Mouse (Mus musculus): ENCODE measurements around the gene Zc3h8.
A peak's percentile ranks its signal among the peaks of the same experiment; 100 is the strongest.

The Zc3h8 gene

GRCm38 (mm10) chr2:128943538-128944528 is at the start of gene Zc3h8:
Zc3h8 (minus strand) TSS chr2:128944077.
- peak; percentile 99 for DNase-seq (ENCODE audit: low read depth, low spot score)
- 0 out of 2 replicates have a peak, but pooled peaks cover 2% of the 10 kb centered on the region for H3K36me3 ChIP-seq (ENCODE audit: control insufficient read depth, insufficient read depth, low read length, poor library complexity, severe bottlenecking)
- H3K27me3 ChIP-seq (ENCODE audit: control insufficient read depth, insufficient read depth, low read length, poor library complexity, severe bottlenecking): no peaks in the 10 kb centered on the region; the same call in 1 of the 2 replicates

- Histone ChIP-seq H3K36me3 (ENCODE audit: control insufficient read depth, insufficient read depth, low read length, poor library complexity, severe bottlenecking) (no peaks in the 10 kb centered on the region), H3K27me3 (ENCODE audit: control insufficient read depth, insufficient read depth, low read length, poor library complexity, severe bottlenecking) (no peaks in the 10 kb centered on the region)
- DNase-seq (ENCODE audit: low read depth, low spot score): no peak
These were observed 40.9 kb upstream of the Zc3h8 start for GRCm38 (mm10) chr2:128984746-128985145.

GRCm38 (mm10) chr2:128975572-128975971 is 31.7 kb upstream of the Zc3h8 start:
- Histone ChIP-seq H3K27me3 (ENCODE audit: control insufficient read depth, insufficient read depth, low read length, poor library complexity, severe bottlenecking) (no peaks in the 10 kb centered on the region), H3K36me3 (ENCODE audit: control insufficient read depth, insufficient read depth, low read length, poor library complexity, severe bottlenecking) (no peaks in the 10 kb centered on the region)
- no peak for DNase-seq (ENCODE audit: low read depth, low spot score)

DNA sequence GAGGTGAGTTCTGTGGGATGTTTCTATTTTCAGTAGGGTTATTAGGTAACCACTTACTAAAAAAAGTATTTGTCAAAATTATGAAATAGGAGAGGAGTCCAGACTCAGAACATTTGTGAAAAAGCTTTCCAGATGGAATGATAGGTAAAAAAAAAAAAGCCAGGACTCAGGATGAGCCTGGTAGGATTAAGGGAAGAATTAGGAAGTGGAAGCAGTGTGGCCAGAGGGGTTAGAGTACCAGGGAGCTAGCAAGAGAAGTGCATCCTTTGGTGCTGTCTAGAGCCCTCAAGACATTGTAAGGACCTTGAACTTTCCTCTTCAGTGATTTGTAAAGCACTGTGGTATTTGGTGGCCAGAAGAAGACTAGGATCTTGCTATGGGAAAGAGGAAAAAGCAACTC is 28.4 kb upstream of the Zc3h8 start:
- no peaks in the 10 kb centered on the region for H3K36me3 ChIP-seq (ENCODE audit: control insufficient read depth, insufficient read depth, low read length, poor library complexity, severe bottlenecking)
- no peaks in the 10 kb centered on the region for H3K27me3 ChIP-seq (ENCODE audit: control insufficient read depth, insufficient read depth, low read length, poor library complexity, severe bottlenecking)
- no peak for DNase-seq (ENCODE audit: low read depth, low spot score)

DNA sequence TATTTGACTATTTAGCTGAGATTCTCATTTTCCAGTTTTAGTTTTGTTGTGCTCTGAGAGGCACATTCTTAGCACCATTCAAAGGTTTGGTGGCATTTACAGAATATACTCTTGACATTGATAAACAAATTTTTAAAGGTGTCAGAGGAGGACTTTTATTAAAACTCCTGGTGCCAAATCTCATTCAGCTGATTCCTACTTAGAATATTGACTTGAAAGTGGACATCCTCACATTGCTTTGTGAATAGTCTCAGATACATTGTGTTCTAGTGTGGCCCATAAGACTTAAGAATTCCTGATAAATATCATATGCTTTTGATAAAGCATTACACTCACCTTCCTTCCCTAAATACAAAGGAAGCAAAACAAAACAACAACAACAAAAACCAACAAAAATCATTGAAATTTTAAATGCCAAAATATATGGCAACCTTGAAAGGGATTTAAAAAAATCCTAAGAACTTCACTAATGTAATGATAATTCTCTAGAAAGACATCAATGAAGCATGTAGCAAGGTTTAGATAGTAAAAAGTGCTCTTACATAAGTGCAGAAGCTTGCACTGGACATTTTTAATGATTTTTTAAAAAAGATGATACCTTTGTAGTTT is 24.7 kb upstream of the Zc3h8 start:
- Histone ChIP-seq H3K27me3 (ENCODE audit: control insufficient read depth, insufficient read depth, low read length, poor library complexity, severe bottlenecking) (no peaks in the 10 kb centered on the region), H3K36me3 (ENCODE audit: control insufficient read depth, insufficient read depth, low read length, poor library complexity, severe bottlenecking) (no peaks in the 10 kb centered on the region)
- DNase-seq (ENCODE audit: low read depth, low spot score): no peak

- no peaks in the 10 kb centered on the region for H3K36me3 ChIP-seq (ENCODE audit: control insufficient read depth, insufficient read depth, low read length, poor library complexity, severe bottlenecking)
- no peaks in the 10 kb centered on the region for H3K27me3 ChIP-seq (ENCODE audit: control insufficient read depth, insufficient read depth, low read length, poor library complexity, severe bottlenecking)
- peak; percentile 64 for DNase-seq (ENCODE audit: low read depth, low spot score)
These were observed 24.0 kb upstream of the Zc3h8 start, which contains the start of gene Gm10762 for GRCm38 (mm10) chr2:128967661-128968441. Gm10762 (minus strand) TSS chr2:128967725.

DNA sequence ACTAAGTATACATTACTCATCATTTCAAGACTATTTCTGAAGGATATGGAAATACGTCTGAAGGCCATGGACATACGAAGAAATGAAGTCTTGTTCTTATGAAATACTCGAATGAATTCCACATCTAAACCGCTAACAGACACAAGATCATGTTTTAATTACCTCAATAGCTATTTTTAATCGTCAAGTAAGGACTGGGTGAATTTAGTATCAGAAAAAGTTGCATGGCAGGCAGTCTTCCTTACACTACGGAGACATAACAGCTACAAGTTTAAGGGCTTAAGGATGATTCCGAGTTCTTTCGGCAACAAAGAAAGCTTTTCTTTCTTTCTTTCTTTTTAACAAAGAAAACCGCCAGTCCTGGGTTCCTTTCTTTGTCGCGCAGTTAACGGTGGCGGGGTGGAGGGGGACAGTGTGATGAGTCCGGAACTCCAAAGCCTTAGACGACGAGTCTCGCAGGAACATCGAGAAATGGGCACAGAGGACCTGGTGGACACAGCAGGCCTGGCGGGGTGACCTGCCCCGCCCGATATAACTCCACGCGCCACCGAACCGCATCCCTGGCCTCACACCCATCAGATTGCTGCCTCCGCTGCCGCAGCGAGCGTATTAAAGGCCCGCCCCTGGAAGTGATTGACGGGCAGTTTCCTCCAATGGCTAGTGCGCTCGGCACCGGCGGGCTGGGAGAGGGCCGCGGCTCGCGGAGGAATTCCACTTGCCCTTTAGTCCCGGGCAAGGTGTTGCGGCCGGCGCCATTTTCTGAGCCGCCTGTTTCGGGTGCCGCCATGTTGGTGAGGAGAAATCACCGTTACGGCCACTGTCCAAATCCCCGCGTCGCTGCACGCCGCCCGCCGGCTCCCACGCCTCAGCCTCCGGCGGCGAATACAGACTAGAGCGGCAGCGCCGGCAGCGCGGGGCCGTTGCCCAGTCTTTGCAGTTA is 23.0 kb upstream of the Zc3h8 start, which contains the start of gene Zc3h6:
Gene Zc3h6 (plus strand): TSS at position 762 of the 940 bp plus-strand sequence.
- DNase-seq (ENCODE audit: low read depth, low spot score): peak; percentile 98
- H3K36me3 ChIP-seq (ENCODE audit: control insufficient read depth, insufficient read depth, low read length, poor library complexity, severe bottlenecking): no peaks in the 10 kb centered on the region
- H3K27me3 ChIP-seq (ENCODE audit: control insufficient read depth, insufficient read depth, low read length, poor library complexity, severe bottlenecking): no peaks in the 10 kb centered on the region

GRCm38 (mm10) chr2:128966236-128966635 is 22.4 kb upstream of the Zc3h8 start:
- no peak for DNase-seq (ENCODE audit: low read depth, low spot score)
- H3K27me3 ChIP-seq (ENCODE audit: control insufficient read depth, insufficient read depth, low read length, poor library complexity, severe bottlenecking): no peaks in the 10 kb centered on the region

DNA sequence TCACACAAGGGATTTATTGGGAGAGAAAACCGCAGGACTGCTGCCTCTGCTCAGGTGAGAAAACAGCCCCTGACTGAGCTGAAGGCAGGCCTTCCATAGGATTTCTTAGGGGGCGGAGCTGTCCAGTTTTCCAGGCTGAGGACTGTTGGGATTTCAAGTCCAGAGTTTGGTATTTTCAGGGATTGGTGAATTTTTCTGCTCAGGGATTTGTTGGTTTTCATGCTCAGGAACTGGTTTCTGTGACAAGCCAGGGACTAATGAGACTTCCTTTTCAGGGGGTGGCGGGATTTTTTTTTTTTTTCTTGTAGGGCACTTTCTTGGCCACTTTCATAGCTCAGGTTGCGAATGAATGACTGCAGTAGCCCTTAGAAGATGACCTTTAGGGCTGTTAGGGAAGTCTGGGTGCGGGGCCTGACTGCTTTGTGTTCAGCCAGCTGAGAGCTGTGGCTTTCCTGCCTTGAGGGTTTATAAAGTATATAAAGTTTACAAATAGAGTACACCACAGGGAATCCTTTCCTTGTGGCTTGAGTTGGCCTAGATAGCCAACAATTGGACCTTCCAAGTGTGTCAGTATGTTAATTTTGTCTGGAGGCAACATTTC is 21.7 kb upstream of the Zc3h8 start:
- Histone ChIP-seq H3K36me3 (ENCODE audit: control insufficient read depth, insufficient read depth, low read length, poor library complexity, severe bottlenecking) (no peaks in the 10 kb centered on the region), H3K27me3 (ENCODE audit: control insufficient read depth, insufficient read depth, low read length, poor library complexity, severe bottlenecking) (no peaks in the 10 kb centered on the region)
- DNase-seq (ENCODE audit: low read depth, low spot score): no peak

More at GRCm38 (mm10) chr2:128966236-128966635, 22.4 kb upstream of the Zc3h8 start:
- no peaks in the 10 kb centered on the region for H3K36me3 ChIP-seq (ENCODE audit: control insufficient read depth, insufficient read depth, low read length, poor library complexity, severe bottlenecking)

DNA sequence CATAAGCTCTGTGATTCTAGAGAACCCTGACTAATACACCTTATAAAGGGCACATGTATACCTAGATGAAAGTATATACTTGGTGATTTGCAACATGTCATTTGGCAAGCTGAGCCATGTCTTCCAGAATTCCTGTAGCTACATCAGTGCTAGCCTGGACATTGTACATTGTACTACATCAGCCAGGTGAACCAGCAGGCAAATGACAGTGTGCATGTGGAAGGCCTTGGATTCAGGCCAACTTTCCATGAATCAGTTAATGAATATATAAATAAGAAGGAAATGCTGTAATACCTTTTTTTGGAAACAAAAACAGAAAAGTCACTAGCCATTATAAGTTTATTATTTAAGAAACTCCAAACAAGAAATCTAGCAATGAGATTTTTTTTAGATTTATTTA is 10.3 kb upstream of the Zc3h8 start:
- Histone ChIP-seq H3K27me3 (ENCODE audit: control insufficient read depth, insufficient read depth, low read length, poor library complexity, severe bottlenecking) (no peaks in the 10 kb centered on the region), H3K36me3 (ENCODE audit: control insufficient read depth, insufficient read depth, low read length, poor library complexity, severe bottlenecking) (no peaks in the 10 kb centered on the region)
- no peak for DNase-seq (ENCODE audit: low read depth, low spot score)

DNA sequence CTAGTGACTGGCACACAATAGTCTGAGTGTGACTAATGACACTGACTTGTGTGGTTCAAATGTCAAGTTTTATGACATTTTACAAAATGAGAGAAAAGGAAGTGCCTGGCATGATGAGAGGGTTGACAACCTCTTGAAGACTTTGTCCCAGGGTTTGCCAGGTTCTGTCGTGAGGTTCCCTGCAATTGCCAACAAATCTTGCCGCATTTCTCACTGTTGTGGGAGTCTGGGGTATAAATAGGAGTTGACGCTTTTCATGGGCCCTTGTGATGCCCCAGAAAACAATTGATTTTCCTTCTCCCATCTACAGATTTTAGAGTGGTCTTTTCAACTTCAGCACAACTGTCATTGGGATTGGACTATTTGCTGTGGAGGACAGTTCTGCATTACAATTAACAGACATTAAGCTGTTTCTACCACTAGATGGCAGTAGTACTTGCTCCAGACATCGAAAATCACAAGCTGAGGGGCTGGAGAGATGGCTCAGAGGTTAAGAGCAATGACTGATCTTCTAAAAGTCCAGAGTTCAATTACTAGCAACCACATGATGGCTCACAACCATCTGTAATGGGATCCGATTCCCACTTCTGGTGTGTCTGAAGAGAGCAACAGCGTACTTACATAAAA is 4.2 kb upstream of the Zc3h8 start:
- Histone ChIP-seq H3K36me3 (ENCODE audit: control insufficient read depth, insufficient read depth, low read length, poor library complexity, severe bottlenecking) (no peaks in the 10 kb centered on the region), H3K27me3 (ENCODE audit: control insufficient read depth, insufficient read depth, low read length, poor library complexity, severe bottlenecking) (no peaks in the 10 kb centered on the region)
- DNase-seq (ENCODE audit: low read depth, low spot score): peak; percentile 84

DNA sequence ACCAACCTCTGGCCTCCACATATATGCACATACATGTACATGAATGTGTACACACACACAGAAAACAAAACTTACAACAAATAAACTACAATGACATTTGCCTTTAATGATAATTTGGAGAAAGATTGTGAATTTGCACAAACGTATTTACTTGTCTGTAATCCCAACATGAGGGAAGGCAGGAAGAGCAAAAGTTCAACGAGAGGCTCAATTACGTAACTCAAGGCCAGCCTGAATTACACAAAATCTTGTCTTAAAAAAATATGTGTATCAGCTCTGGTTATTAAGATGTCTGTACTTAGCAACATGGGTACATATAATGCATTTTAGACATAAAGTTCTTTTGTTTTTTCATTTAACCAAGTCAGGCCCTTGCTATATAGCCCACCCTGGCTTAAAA is 7.6 kb downstream of the Zc3h8 start:
- peaks cover 14% of the 10 kb centered on the region for H3K36me3 ChIP-seq (ENCODE audit: control insufficient read depth, insufficient read depth, low read length, poor library complexity, severe bottlenecking)
- H3K27me3 ChIP-seq (ENCODE audit: control insufficient read depth, insufficient read depth, low read length, poor library complexity, severe bottlenecking): no peaks in the 10 kb centered on the region; the same call in 1 of the 2 replicates
- DNase-seq (ENCODE audit: low read depth, low spot score): no peak

DNA sequence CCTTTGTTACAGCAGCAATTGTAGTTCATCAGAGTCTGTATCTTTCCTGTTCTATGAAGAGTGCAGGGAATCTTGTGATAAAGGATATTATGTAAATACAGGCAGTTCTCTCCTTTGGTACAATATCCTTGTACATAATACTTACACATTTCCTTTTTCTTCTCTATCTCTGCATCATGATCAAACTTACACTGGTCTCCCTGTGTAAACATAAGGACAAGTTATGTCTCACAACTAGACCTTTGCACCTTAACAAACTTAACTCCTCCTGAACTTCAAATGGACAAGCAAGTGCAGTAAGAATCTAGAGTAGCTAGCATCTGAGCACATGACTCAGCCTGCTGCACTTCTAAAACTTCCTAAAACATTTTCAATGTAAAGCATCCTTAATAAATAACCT is 13.2 kb downstream of the Zc3h8 start:
- no peaks in the 10 kb centered on the region for H3K27me3 ChIP-seq (ENCODE audit: control insufficient read depth, insufficient read depth, low read length, poor library complexity, severe bottlenecking)
- H3K36me3 ChIP-seq (ENCODE audit: control insufficient read depth, insufficient read depth, low read length, poor library complexity, severe bottlenecking): peaks cover 7% of the 10 kb centered on the region
- DNase-seq (ENCODE audit: low read depth, low spot score): no peak
